Mouse (Mus musculus) embryo, embryonic 10.5 days (tissue): ENCODE measurements at regions not wholly inside any gene's neighbourhood (a gene's known extent, or its start where the extent isn't known, plus 50 kb on each side); places are given as distances from the start of the nearest gene placed in this dataset.

Experiments
- DNase-seq: peaks from one replicate; pipeline ENCODE4 v3.0.0-alpha.2; 2015; ENCODE audit warnings: low spot score

DNA sequence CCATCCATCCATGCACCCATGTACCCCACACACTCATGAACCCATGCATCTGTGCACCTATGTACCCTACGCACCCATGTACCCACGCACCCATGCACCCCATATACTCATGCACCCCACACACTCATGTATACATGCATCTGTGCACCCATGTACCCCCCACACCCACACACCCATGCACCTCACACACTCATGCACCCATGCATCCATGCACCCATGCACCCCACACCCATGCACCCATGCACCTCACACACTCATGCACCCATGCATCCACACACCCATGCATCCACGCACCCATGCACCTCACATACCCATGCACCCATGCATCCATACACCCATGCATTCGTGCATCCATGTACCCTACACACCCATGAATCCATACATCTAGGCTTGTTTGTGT is 63.6 kb downstream of the 4930564D02Rik start:
- DNase-seq, result no peak

DNA sequence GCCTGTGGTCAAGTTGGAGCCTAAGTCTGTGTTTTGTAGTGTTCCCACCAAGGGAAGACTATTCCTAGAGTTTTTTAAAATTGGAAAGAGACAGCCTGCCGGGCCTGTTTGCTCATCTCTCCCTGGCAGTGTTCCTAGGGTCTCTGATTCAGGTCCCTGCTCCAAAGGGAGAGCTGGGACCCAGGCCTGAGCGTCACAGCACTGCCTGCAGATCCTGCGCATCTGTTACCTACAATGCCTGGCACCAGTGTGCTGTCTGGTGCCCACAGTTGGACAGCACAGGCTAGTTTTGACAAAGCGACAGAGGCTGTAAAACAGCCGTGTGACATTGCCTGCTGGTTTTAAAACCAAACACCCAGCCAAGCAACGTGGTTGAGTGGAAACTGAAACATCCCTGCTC is 64.4 kb downstream of the 4930564D02Rik start:
- no peak for DNase-seq

DNA sequence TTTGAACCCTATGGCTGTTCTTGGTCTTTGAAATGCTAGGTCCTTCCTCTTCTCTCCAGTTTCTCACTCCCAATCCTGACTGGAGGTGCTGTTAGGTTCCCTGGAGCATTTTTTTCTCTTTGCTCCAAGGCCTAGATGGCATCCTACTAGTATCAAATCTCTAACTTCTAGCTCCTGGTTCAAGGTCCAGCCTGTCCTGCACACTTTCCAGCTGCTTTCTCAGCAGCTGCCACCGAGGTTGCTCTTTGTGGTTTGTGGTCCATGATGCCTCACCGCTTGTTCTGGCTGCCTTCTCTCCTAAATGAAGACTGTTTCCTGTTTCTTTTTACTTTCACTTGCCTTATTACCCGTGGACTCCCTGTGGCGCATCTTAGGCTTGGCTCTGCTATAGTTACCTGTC is 66.4 kb downstream of the 4930564D02Rik start:
- no peak for DNase-seq

DNA sequence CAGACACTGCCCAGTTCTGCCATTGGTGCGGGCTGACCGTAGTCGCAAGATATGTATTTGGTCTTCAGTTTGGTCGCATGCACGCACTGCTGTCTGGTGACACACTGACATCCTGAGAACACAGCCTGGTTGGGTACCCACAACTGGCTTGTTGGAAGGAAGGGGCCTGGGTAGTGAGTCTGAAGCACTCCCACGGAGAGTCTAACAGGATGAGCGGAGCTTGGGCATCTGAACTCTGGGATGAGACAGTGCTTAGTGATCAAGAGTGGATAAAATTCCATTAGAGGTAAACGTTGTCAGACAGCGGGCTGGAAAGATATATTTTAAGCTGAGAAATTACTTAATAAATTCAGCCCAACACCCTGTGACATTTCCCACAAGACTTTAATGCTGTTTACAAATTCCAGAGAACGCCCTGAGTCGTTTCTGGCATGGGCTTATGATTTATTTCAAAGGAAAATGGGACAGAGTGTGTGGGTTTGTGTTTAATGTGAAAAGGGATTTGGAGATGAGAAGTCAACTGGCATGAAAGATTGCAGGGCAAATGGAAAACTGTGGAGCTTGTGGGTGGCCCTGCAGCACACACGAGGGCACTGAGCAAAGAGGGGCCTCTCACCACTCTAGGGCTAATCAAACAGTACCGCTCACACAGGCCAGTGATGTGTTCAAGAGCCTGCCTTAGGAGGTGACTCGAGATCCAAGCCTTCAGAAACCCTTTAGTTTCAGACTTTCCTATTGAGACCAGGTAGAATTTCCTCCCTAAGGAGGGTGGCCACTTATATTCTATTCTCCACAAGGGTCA is 74.7 kb downstream of the 4930564D02Rik start:
- no peak for DNase-seq

DNA sequence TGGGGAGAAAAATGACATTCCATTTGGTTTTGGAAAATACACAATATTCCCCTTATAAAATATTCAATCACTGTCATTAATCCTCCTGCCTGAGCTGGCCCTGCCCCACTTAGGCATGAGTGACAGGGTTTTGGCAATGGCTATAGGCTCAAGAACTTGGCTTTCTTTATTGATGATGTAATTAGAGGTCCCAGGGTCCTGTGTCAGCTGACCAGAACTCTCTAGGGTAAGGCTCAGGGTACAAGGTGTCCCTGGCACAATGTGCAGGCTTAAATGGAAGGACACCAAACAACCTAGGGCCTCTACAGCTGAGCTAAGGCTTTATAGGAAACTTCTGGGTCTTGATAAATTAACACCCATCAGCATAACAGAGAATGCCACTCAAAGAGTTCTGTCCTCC is 76.0 kb downstream of the 4930564D02Rik start:
- no peak for DNase-seq

DNA sequence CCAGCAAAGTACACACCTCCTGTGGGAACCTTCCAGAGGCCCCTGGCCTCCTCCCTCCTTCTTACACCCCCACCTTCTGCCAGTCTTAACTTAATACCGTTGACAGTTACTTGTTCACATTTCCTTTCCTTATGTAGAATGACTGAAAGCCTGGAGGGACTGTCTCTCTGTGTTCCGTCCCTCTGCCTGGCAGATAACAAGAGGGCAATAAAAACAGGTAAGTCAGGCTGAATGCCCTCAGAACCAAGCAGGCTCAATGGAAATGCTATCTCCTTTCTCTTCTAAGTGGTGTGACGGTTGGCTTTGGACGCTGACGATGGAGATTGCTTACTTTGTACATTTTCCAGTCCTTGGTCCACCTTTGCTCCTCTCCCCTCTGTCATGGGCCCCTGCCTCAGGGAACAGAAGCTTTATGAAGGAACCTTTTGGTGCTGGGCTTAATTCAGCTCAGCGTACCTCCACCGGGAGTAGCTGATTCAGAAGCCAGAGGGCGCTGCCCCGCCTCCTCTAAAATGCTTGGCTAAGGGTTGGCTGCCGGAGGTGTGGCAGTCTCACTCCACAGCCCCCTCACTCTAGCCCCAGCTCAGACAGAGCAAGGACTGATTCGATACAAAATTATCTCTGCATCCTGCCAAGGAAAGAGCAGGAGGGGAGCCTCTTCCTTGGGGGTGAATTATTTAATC is 85.0 kb downstream of the 4930564D02Rik start:
- DNase-seq, result peak; percentile 76

DNA sequence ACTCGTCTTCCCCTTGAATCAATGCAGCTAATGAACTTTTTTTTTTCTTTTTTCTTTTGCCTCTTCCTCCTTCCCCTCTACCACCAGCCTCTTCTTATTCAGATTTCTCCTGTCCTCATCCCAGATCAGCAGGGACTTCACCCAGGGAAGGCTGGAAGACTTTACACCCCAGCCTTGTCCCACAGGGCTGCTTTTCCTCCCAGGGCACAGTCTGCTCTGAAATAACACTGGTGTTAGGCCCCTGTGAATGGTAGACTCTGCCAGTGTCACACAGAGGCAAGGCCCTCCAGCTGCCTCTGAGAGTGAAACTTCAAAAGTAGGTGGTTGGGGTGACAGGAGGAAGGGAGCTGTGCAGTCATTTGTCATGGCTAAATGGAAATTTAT is 85.5 kb downstream of the 4930564D02Rik start:
- DNase-seq, result no peak

DNA sequence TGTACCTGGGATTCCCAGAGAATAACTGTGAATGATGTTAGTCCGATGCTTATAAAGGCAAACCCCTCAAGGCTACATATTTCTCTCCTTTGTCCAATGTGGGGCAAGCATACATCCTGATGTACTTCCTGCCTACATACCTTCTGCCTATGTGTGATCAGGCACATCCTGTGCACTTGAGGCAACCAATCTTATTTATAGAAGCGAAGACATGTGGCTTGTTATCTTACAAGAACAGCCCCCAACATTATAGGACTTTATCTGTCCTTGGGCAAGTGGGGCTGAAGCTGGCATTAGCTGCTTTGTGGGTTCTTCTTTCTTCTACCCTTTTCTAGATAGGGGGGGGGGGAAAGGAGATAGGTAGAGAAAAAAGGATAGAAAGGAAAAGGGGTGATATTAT is 91.7 kb downstream of the 4930564D02Rik start:
- DNase-seq, result no peak

DNA sequence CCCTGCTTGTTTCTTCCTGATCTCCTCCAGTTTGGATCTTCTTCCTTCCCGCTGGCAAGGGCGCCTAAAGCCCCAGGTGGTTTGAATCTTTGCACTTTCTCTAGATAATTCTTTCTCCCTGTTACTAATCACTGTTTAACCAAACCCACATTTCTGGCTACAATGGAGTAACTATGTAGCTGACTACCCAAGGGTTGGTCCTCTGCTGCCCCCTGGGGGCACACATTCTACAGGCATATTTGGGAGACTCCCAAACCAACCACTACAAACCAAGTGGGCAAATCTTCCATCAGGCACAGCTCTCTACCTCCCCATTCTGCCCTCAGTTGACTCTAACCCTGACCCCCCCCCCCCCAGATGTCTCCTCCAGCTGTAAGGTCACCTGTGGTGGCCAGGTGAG is 98.7 kb downstream of the 4930564D02Rik start:
- peak; percentile 85 for DNase-seq

DNA sequence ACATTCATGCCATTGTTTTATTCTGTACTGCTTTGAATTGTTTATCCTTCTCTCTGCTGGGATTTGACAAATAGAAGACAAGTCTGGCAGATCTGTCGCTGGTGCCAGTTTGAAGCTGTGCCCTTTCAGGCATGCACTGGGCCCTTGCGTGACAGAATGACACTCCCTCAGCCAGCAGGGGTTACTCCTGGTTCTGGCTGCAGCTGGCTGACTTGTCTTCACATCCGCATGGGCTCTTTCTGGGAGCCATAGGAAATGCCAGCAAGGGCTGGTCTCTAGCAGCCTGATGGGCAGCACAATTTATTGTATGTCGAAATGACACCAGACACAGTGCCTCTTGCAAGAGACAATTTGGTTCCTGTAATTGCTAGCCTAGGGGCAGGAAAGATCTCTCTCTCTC is 102.5 kb downstream of the 4930564D02Rik start:
- no peak for DNase-seq

DNA sequence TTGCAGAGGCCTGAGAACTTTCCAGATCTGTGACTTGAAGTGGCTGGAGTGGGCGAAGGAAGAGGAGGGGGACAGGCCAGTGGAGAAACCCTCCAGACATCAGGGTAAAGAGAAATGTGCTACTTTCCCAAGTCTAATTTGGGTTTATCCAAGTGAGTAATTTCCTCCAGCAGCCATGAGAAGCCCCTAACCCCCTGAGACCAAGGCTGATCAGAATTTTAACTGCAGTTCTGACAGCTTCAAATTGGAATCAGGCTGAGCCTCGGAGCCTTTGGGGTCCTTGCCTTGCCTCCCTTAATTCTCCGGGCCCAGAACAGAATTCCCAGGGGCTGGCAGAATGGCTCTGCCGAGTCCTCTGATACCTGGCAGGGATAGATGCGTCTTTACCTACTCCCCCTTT is 104.9 kb downstream of the 4930564D02Rik start:
- no peak for DNase-seq

DNA sequence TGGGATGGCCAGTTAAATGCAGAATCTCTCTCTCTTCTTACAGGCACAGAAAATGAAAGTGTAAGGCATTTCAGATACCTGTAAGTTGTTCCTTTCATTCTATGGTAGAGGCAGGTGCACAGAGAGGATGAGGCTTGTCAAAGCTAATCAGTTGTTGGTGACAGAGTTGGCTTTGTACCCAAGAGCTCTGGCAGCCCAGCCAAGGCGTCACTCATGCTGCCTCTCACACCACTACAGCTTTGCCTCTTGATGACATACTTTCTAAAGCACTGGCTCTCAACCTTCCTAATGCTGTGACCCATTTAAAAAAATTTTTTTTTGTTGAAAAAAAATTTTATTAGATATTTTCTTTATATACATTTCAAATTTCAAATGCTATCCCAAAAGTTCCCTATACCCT is 105.4 kb downstream of the 4930564D02Rik start:
- no peak for DNase-seq

DNA sequence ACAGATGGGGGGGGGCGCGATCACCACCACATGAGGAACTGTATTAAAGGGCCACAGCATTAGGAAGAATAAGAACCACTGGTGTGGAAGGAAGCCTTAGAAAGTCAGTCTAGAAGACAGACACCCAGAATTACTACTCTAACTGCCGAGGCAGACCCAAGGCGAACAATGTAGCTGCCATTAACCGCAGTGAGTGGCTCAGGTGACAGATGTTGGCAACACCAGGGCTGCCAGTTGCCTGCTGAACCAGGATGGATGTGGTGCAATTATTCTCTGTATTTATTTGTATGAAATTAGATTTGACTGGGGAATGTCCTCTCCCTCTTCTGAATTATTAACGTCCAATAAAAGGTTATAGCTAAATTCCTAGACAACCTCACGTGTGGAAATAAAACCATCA is 124.7 kb downstream of the 4930564D02Rik start:
- DNase-seq, result no peak

DNA sequence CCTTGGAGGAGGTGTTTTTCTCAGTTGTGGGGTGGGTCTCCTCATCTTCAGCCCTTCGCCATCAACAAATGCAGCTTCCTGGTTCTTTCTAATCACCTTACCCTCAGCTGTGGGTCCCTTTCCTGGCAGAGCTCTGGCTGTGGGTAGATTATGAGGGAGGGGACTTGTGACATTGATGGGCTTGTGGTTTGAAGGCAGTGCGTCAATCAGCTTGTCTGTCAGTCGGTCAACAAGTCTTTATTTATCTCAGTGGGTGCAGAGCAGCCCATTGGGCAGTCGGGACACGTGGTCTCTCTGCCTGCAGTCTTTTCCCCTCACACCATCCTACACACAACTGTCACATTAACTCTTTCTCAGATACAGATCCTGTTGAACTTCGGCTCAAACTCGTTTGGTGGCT is 125.2 kb downstream of the 4930564D02Rik start:
- DNase-seq, result no peak

DNA sequence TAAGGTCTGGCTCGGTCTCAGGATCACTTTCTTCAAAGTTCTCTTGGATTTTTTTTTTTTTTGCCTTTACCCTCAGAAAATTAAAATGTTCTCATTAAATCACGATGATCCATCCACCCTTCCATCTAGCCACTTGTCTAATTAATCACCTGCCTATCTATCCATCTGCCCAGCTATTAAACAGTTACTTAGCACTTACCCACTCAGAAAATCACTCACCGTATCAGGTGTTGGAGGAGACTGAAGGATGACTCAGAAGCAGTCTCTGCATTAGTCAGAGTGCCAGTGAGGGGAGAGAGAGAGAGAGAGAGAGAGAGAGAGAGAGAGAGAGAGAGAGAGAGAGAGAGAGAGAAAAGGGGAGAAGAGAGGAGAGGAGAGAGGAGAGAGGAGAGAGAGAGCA is 134.1 kb downstream of the 4930564D02Rik start:
- no peak for DNase-seq

DNA sequence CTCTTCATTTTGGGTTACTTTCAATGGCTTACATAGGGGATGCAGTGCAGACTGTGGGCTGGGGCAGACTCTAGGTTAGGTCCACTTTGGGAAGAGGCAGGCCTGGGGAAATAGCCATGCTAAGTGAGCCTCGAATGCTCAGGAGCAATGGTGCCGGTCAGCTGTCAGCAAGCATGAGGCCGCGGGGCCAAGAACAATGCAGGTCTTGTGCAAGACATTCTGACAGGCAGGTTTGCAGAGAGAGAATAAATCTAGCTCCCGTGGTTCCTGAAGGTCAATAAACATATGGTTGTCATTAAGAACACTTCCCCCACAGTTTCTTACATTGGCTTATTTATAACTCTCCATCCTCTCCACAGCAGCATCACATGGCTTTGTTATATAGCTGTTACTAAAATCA is 142.5 kb downstream of the 4930564D02Rik start:
- peak; percentile 62 for DNase-seq

DNA sequence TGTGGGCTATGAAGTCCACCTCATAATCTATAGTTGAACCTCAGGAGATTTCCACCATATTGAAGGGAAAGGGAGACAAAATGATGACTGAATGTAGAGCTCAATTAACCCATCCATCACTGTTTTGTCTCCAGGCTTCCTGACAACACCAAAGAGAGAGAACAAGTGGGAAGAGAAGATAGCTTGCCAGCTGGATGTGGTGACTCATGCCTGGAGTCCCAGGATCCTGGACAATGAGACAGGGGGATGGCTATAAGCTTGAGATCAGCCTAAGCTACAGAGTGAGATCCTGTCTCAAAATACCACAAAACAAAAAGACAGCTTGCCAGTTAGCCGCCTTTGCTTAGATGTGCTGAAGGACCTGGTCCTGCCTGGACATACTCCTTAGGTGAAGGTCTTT is 144.4 kb downstream of the 4930564D02Rik start:
- DNase-seq, result no peak

DNA sequence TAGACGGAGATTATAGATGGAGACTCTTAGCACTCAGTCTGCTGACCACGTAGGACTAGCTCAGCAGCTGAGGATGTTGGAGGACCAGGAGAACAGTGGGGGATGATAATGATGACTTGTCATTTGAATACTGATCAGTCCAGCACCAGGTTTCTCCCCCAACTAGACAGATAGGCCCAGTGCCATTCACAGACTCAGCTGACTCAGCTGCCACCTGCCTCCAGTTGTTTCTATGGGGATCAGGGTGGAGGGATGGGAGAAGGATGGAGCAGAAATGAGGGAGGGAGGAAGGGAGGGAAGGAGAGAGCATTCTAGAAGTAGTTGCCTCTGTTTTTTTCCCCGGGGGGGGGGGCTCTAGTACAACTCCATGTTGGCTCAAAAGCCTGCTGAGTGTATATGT is 145.1 kb downstream of the 4930564D02Rik start:
- DNase-seq, result no peak

DNA sequence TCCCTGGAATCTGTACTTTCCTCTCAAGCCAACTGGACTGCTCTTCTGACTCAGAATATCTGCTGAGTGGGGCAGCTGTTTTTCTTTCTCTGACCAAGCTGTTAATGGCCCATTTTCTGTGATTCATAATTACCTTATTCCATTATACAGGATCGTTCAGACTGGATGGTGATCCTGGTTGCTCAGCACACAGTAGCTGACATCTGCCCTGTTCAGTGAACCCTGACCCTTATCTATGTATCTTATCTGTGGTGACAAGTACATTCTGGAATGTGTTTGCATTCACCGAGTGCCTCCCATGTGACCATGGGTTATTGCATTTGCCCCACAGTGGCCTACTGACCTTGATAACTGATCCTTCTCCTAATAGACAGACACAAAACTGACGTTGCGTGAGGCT is 148.2 kb downstream of the 4930564D02Rik start:
- DNase-seq, result peak; percentile 53

DNA sequence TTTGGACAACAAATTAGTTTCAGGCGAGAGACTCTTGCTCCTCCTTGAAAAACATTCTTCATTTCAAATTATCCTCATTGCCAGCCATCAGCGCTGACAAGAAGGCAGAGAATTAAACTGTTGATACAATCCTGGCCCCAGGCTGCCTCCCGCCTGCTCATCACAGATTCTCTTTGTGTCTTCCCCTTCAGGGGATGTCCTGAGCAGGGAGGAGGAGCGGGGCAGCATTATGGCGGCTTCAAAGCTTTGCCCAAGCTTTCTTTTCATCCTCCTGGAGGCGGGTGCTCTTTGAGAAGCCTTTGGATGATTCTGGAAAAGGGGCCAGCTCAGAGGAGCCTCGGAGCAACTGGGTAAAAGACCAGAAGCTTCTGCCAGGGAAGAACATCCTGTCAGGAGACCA is 149.1 kb downstream of the 4930564D02Rik start:
- DNase-seq, result peak; percentile 23

DNA sequence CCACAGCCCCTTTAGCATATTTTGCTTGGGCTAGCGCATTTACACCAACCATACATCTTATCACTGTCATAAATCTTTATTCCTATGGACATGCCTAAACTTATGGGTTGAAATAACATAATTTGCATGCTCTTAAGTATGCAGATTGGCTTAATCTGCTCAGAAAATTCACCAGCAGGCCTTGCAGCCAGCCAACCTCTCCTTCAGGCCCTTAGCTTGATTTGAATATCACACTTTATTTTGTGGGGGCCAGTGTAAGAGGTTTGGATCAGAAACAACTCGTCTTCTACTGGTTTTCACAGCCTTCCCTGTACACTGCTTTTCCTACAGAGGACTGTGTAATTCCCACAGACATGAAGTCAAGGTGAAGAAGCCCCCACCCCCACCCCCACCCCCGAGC is 153.0 kb downstream of the 4930564D02Rik start:
- no peak for DNase-seq

DNA sequence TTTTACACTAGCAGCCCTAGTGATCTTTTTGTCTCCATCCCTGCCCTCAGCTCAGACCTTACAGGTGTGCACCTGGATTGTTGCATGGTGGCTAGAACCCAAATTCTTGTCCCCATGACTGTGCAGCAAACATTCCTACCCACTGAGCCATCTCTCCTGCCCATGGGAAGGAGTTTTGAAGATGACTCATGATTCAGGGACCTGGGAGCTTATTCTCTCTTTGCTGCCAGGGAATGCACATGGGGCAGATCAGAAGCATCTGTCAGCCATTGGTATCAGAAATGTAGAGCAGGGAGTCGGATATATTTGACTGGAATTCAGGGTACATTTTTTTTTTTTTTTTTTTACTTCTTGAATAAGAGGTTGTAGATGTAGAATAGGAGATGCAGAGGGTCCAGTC is 154.0 kb downstream of the 4930564D02Rik start:
- DNase-seq, result no peak

DNA sequence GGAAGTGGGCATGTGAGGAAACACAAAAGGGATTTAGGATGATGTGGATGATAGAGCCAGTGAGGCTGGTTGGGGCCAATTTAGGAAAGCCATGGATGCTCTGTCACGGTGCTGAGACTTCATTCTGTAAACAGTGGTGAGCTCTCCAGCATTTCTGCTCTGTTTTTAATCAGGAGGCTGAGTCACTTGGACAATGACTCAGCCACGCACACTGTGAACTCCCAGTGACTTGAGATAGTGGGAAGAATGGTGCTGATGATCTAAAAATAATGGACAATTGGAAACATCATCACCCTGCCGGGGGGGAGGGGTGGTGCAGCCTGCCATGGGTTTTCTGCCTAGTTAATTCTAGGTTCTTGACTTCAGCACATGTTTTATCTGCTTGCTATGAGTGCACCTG is 156.3 kb downstream of the 4930564D02Rik start:
- DNase-seq, result no peak

DNA sequence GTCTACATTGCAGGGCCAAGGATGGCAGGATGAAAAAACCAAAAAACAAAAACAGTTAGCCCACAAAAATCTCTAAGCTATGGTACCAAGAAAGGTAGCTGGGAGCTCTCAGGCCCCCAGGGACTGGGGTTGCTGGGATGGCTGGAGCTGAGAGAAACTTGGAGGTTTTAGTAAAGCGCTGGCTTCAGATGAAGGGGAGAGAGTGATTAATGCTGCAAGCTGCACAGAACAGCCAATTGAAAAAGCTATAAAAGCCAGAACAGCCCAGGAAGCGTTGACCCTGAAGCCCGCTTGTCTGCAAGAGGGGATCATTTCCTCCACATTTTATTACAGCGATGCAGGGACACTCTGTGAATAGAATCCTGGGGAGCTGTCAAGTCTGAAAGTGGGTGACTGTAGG is 157.0 kb downstream of the 4930564D02Rik start:
- no peak for DNase-seq
